Comparison of ENCODE assay signal across 30 mouse cellular contexts in genomic region chr4:114513149-114513548, GRCm38 (mm10).
A peak's percentile ranks its signal among the peaks of the same experiment; 100 is the strongest.
DNase-seq lines count a peak whose midpoint lies in the region; ATAC-seq lines count a peak whose summit lies in the region.
"Had no signal": no experiment of that assay in that cellular context is flagged by ENCODE, and none has a peak within 500 bp of the region (broad histone marks: within the 10 kb centered on the region; RNA-seq: fewer than 3 reads in every experiment).

No protein-coding gene starts in this region.

- intact Hi-C loops in left cerebral cortex, postnatal 10 days (cut with DNase I), result no loop called here
- intact Hi-C loops in gastrocnemius, postnatal 14 days (cut with DNase I; ENCODE audit: low total_unique reads), result no loop called here

- no peak overlapping the region for H3K4me2 ChIP-seq in midbrain, embryonic 11.5 days
- H3K4me2 ChIP-seq in midbrain, embryonic 13.5 days (replicated peaks), result no peak overlapping the region
- H3K4me2 ChIP-seq: embryonic facial prominence, embryonic 13.5 days; forebrain, embryonic 12.5 days; forebrain, embryonic 15.5 days; heart, embryonic 12.5 days; heart, embryonic 15.5 days; hindbrain, embryonic 13.5 days had no signal

- no peaks in the 10 kb centered on the region for H3K4me1 ChIP-seq in midbrain, embryonic 11.5 days (ENCODE audit: control insufficient read depth, insufficient read depth, low read length)
- H3K4me1 ChIP-seq in midbrain, embryonic 13.5 days (replicated peaks), result no peaks in the 10 kb centered on the region
- H3K4me1 ChIP-seq: forebrain, embryonic 12.5 days; forebrain, embryonic 15.5 days; hindbrain, embryonic 13.5 days had no signal

- no peaks in the 10 kb centered on the region for H3K9me3 ChIP-seq in midbrain, embryonic 11.5 days (ENCODE audit: control insufficient read depth, low read length)
- H3K9me3 ChIP-seq in midbrain, embryonic 13.5 days, result no peaks in the 10 kb centered on the region
- H3K9me3 ChIP-seq: embryonic facial prominence, embryonic 10.5 days; embryonic facial prominence, embryonic 13.5 days; forebrain, embryonic 12.5 days; forebrain, embryonic 15.5 days; heart, embryonic 12.5 days; heart, embryonic 15.5 days; hindbrain, embryonic 10.5 days; hindbrain, embryonic 13.5 days had no signal

- H3K9ac ChIP-seq in midbrain, embryonic 11.5 days (ENCODE audit: low read length), result no peak overlapping the region
- H3K9ac ChIP-seq in midbrain, embryonic 13.5 days (replicated peaks), result no peak overlapping the region
- H3K9ac ChIP-seq: embryonic facial prominence, embryonic 13.5 days; forebrain, embryonic 12.5 days; forebrain, embryonic 15.5 days; heart, embryonic 12.5 days; heart, embryonic 15.5 days; hindbrain, embryonic 13.5 days had no signal

- H3K4me3 ChIP-seq in midbrain, embryonic 11.5 days (ENCODE audit: low read depth, low read length), result no peak overlapping the region
- H3K4me3 ChIP-seq in midbrain, embryonic 13.5 days (replicated peaks), result no peak overlapping the region
- H3K4me3 ChIP-seq: embryonic facial prominence, embryonic 10.5 days; embryonic facial prominence, embryonic 13.5 days; erythroblast, embryonic 14.5 days; forebrain, embryonic 12.5 days; forebrain, embryonic 15.5 days; gastrocnemius, adult 2 months; heart, embryonic 12.5 days; heart, embryonic 15.5 days; hindbrain, embryonic 10.5 days; hindbrain, embryonic 13.5 days had no signal

- no peak for ATAC-seq in midbrain, embryonic 11.5 days (ENCODE audit: low FRiP score)
- ATAC-seq in midbrain, embryonic 13.5 days, result no peak
- ATAC-seq: CD4-positive, CD25-positive, alpha-beta regulatory T cell, adult 4 months; forebrain, embryonic 15.5 days had no signal

- no peaks in the 10 kb centered on the region for H3K36me3 ChIP-seq in midbrain, embryonic 11.5 days (ENCODE audit: control insufficient read depth, insufficient read depth, low read length)
- H3K36me3 ChIP-seq in midbrain, embryonic 13.5 days, result no peaks in the 10 kb centered on the region
- H3K36me3 ChIP-seq: embryonic facial prominence, embryonic 10.5 days; embryonic facial prominence, embryonic 13.5 days; forebrain, embryonic 12.5 days; forebrain, embryonic 15.5 days; heart, embryonic 12.5 days; heart, embryonic 15.5 days; hindbrain, embryonic 10.5 days; hindbrain, embryonic 13.5 days had no signal

- no peak overlapping the region for H3K27ac ChIP-seq in midbrain, embryonic 11.5 days (ENCODE audit: low read depth, low read length)
- no peak overlapping the region for H3K27ac ChIP-seq in midbrain, embryonic 13.5 days
- H3K27ac ChIP-seq: embryonic facial prominence, embryonic 10.5 days; embryonic facial prominence, embryonic 13.5 days; forebrain, embryonic 12.5 days; forebrain, embryonic 15.5 days; gastrocnemius, adult 2 months; heart, embryonic 15.5 days; hindbrain, embryonic 10.5 days; hindbrain, embryonic 13.5 days had no signal

- no peaks in the 10 kb centered on the region for H3K27me3 ChIP-seq in midbrain, embryonic 11.5 days (ENCODE audit: control insufficient read depth, insufficient read depth, low read length)
- no peaks in the 10 kb centered on the region for H3K27me3 ChIP-seq in midbrain, embryonic 13.5 days
- H3K27me3 ChIP-seq: embryonic facial prominence, embryonic 13.5 days; forebrain, embryonic 12.5 days; forebrain, embryonic 15.5 days; heart, embryonic 15.5 days; hindbrain, embryonic 13.5 days had no signal

- DNase-seq in layer of hippocampus, adult 18-20 months (ENCODE audit: low spot score in 2 of 2), result peak; percentile 28 to 73
- DNase-seq in layer of hippocampus, postnatal 10 days (ENCODE audit: low spot score in 2 of 2), result no peak
- peak; percentile 15 for DNase-seq in left cerebral cortex, adult 11 months (ENCODE audit: low spot score)
- no peak for DNase-seq in left cerebral cortex, postnatal 10 days (ENCODE audit: extremely low spot score in 1 of 2, low spot score in 2 of 2)
- DNase-seq in midbrain, embryonic 11.5 days (ENCODE audit: low spot score, missing footprints), result peak; percentile 54
- peak; percentile 60 for DNase-seq in telencephalon, adult 2 months (ENCODE audit: low read depth, low spot score)
- DNase-seq in gastrocnemius, postnatal 14 days, result no peak
- DNase-seq: adrenal gland, adult 2 months; adrenal gland, postnatal 14 days; cerebellum, adult 11-12 months; cerebellum, adult 8-10 months; cerebellum, postnatal 10 days; cerebellum, postnatal 36 days; embryo, embryonic 11 days; gastrocnemius, adult 2 months; gastrocnemius, postnatal 25 days; heart, adult 18-20 months; heart, postnatal 10 days; heart, postnatal 36 days had no signal

Comparison
In these comparisons a context has a peak if more than half of its experiments do, and no peak if none do; other contexts are left out.
1. DNase-seq: peak in layer of hippocampus, adult 18-20 months (2 of 2), left cerebral cortex, adult 11 months (single experiment), midbrain, embryonic 11.5 days (single experiment) and telencephalon, adult 2 months (single experiment); none in layer of hippocampus, postnatal 10 days (0 of 2), left cerebral cortex, postnatal 10 days (0 of 2) and gastrocnemius, postnatal 14 days (single experiment).